Mouse (Mus musculus) hindbrain, embryonic 11.5 days (tissue): ENCODE measurements around the gene Cldn24. TPM values are rescaled to one million over a fixed set of nuclear protein-coding genes. Genes with fewer than 3 reads are reported as not detected.

ENCODE experiments used
- ATAC-seq: fragments of 200-750 bp; cut with Nextera tagmentation; 2 replicates; pipeline ENCODE4 v1.8.0; 2017; ENCODE audit warnings: mild to moderate bottlenecking, moderate TSS enrichment, moderate library complexity; ENCODE audit not compliant: low FRiP score
- DNase-seq: peaks from one replicate; pipeline ENCODE4 v3.0.0-alpha.2; 2015; ENCODE audit warnings: low spot score
- H3K27ac ChIP-seq: fragments of 300-500 bp; sonication (generic); 2 replicates; pipeline ENCODE4 v1.5.1; 2014; ENCODE audit warnings: mild to moderate bottlenecking, low read depth, low read length
- H3K27me3 ChIP-seq: fragments of 300-500 bp; sonication (generic); 2 replicates; pipeline ENCODE4 v1.6.1; 2014; ENCODE audit warnings: mild to moderate bottlenecking, low read length, moderate library complexity, mixed read lengths; ENCODE audit not compliant: control insufficient read depth, insufficient read depth
- H3K36me3 ChIP-seq: fragments of 300-500 bp; sonication (generic); 2 replicates; pipeline ENCODE4 v1.6.1; 2014; ENCODE audit warnings: mild to moderate bottlenecking, low read length, moderate library complexity, mixed read lengths; ENCODE audit not compliant: control insufficient read depth, insufficient read depth
- H3K4me1 ChIP-seq: fragments of 300-500 bp; sonication (generic); replicated peaks from 2 replicates; pipeline ENCODE4 v1.6.1; 2014; ENCODE audit warnings: low read length, mixed read lengths; ENCODE audit not compliant: control insufficient read depth, insufficient read depth
- H3K4me2 ChIP-seq: fragments of 300-500 bp; sonication (generic); replicated peaks from 2 replicates; pipeline ENCODE4 v1.6.1; 2014; ENCODE audit warnings: mild to moderate bottlenecking, low read depth, low read length
- H3K4me3 ChIP-seq: fragments of 300-500 bp; sonication (generic); 2 replicates; pipeline ENCODE4 v1.5.1; 2014; ENCODE audit warnings: low read depth, low read length
- H3K9ac ChIP-seq: fragments of 300-500 bp; sonication (generic); 2 replicates; pipeline ENCODE4 v1.6.1; 2014; ENCODE audit warnings: low read depth, low read length
- H3K9me3 ChIP-seq: fragments of 300-500 bp; sonication (generic); 2 replicates; pipeline ENCODE4 v1.6.1; 2016; ENCODE audit warnings: low read length; ENCODE audit not compliant: control insufficient read depth
- WGBS: fragments of 180-500 bp; shearing (Covaris S2); extraction: QIAGEN DNeasy Blood & Tissue Kit; methylation state at CpG from one replicate; pipeline ENCODE4 v1.1.7; 2014; 5-methylcytosine and 5-hydroxymethylcytosine counted together
- polyA plus RNA-seq: library from polyadenylated mRNA; unstranded; fragments of >200 nt; fragmentation: Nextera tagmentation; extraction: Ambion mirVana; gene quantifications from 2 replicates; pipeline ENCODE4 v1.2.1, GENCODE M21; 2014

Cldn24 gene
- polyA plus RNA-seq, 1 experiment from 2014 or later, result not detected

GRCm38 (mm10) chr8:47787705-47788104, 34.2 kb upstream of the Cldn24 start:
- Histone ChIP-seq H3K4me3 (no peak overlapping the region), H3K4me2 (no peak overlapping the region), H3K27ac (no peak overlapping the region), H3K4me1 (no peaks in the 10 kb centered on the region), H3K27me3 (no peaks in the 10 kb centered on the region), H3K36me3 (no peaks in the 10 kb centered on the region), H3K9me3 (no peaks in the 10 kb centered on the region), H3K9ac (no peak overlapping the region)
- 74% methylated on average over 10 of the region's 10 CpGs for WGBS
- no peak for DNase-seq
- ATAC-seq, result no peak

DNA sequence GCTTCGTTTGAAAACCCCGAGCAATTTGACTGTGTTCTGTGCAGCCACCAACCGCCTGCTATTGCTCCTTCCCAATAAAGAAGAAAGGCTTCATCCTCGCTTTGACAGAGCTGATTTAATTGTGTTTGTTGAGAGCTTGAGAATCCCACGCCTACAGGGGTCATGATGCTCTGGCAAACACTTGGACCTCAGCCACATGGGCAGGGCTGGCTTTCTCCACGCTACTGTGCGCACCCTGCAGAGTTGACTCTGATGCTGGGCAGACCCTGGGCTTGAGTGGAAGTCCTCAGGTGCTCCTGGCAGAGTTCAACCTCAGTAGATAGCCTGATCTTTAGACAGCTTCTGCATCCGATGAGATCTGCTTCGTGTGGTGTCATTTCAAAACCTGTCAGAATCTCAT, 30.0 kb upstream of the Cldn24 start:
- Histone ChIP-seq H3K9me3 (no peaks in the 10 kb centered on the region), H3K9ac (no peak overlapping the region), H3K4me1 (no peaks in the 10 kb centered on the region), H3K27ac (no peak overlapping the region), H3K4me2 (no peak overlapping the region), H3K27me3 (no peaks in the 10 kb centered on the region), H3K4me3 (no peak overlapping the region), H3K36me3 (no peaks in the 10 kb centered on the region)
- no peak for ATAC-seq
- 79% methylated on average over 9 of the region's 9 CpGs for WGBS
- DNase-seq, result no peak

DNA sequence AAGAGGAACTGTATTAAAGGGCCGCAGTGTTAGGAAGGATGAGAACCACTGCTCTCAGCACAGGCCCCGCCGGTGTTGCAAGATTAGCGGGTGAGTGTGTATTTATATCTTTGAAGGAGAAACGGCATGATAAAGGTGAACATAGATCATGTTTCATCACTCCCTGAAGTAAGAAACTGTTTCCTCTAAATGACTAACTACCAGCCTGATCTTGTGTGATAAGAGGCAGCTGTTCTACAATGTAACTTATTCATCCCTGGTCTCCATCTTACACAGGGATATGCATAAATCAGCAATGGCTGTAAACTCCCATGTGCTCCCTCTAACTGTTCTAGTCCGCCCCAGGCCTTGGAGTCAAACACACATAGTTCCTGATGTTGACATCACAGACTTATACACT, 22.5 kb upstream of the Cldn24 start:
- 78% methylated on average over 6 of the region's 6 CpGs for WGBS
- no peak overlapping the region for H3K4me2 ChIP-seq
- ATAC-seq, result no peak

DNA sequence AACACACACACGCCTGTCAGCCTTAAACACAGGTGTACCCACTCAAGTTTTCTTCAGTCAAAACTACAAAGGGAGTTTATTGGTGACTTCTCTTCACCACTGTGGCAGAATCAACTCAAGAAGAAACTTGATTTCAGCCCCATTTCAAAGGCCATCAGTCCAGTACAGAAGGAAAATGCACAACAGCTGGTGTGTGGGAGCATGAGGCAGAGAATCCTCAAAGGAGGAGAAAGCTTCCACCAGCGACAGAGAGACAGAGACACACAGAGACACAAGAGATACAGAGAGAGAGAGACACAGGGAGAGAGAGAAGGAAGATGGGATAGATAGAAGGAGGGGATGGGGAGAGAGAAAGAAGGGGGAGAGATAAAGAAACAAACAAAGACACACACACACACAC, 19.6 kb upstream of the Cldn24 start:
- Histone ChIP-seq H3K27ac (no peak overlapping the region), H3K9me3 (no peaks in the 10 kb centered on the region), H3K4me1 (no peaks in the 10 kb centered on the region), H3K4me3 (no peak overlapping the region), H3K36me3 (no peaks in the 10 kb centered on the region), H3K9ac (no peak overlapping the region), H3K27me3 (no peaks in the 10 kb centered on the region), H3K4me2 (no peak overlapping the region)
- DNase-seq (no peak), ATAC-seq (no peak)
- 79% methylated on average over 2 of the region's 2 CpGs for WGBS

More for the DNA sequence above, 22.5 kb upstream of the Cldn24 start:
- no peaks in the 10 kb centered on the region for H3K9me3 ChIP-seq
- no peaks in the 10 kb centered on the region for H3K36me3 ChIP-seq
- H3K27me3 ChIP-seq, result no peaks in the 10 kb centered on the region
- no peak overlapping the region for H3K9ac ChIP-seq
- H3K4me3 ChIP-seq, result no peak overlapping the region
- DNase-seq, result no peak
- no peak overlapping the region for H3K27ac ChIP-seq
- no peaks in the 10 kb centered on the region for H3K4me1 ChIP-seq

GRCm38 (mm10) chr8:47804262-47804661, 17.7 kb upstream of the Cldn24 start:
- H3K4me3 ChIP-seq, result no peak overlapping the region
- no peak overlapping the region for H3K4me2 ChIP-seq
- WGBS, result 92% methylated on average over 1 of the region's 1 CpGs
- ATAC-seq (no peak), DNase-seq (no peak)
- no peaks in the 10 kb centered on the region for H3K36me3 ChIP-seq
- H3K4me1 ChIP-seq, result no peaks in the 10 kb centered on the region
- H3K27ac ChIP-seq, result no peak overlapping the region
- no peak overlapping the region for H3K9ac ChIP-seq
- no peaks in the 10 kb centered on the region for H3K9me3 ChIP-seq
- H3K27me3 ChIP-seq, result no peaks in the 10 kb centered on the region

- Histone ChIP-seq H3K36me3 (no peaks in the 10 kb centered on the region), H3K9ac (no peak overlapping the region), H3K27ac (no peak overlapping the region), H3K4me3 (no peak overlapping the region), H3K27me3 (no peaks in the 10 kb centered on the region), H3K4me1 (no peaks in the 10 kb centered on the region), H3K9me3 (no peaks in the 10 kb centered on the region), H3K4me2 (no peak overlapping the region)
- no peak for DNase-seq
- ATAC-seq, result no peak
- WGBS, result 88% methylated on average over 14 of the region's 14 CpGs
Observed at GRCm38 (mm10) chr8:47809970-47810665, 11.8 kb upstream of the Cldn24 start.

- H3K4me1 ChIP-seq, result no peaks in the 10 kb centered on the region
- H3K27me3 ChIP-seq, result no peaks in the 10 kb centered on the region
- H3K36me3 ChIP-seq, result no peaks in the 10 kb centered on the region
- 78% methylated on average over 7 of the region's 7 CpGs for WGBS
- no peak for DNase-seq
- H3K4me2 ChIP-seq, result no peak overlapping the region
- ATAC-seq, result no peak
- no peaks in the 10 kb centered on the region for H3K9me3 ChIP-seq
- H3K9ac ChIP-seq, result no peak overlapping the region
- no peak overlapping the region for H3K27ac ChIP-seq
- no peak overlapping the region for H3K4me3 ChIP-seq
Observed at GRCm38 (mm10) chr8:47810666-47811015, 11.3 kb upstream of the Cldn24 start.

DNA sequence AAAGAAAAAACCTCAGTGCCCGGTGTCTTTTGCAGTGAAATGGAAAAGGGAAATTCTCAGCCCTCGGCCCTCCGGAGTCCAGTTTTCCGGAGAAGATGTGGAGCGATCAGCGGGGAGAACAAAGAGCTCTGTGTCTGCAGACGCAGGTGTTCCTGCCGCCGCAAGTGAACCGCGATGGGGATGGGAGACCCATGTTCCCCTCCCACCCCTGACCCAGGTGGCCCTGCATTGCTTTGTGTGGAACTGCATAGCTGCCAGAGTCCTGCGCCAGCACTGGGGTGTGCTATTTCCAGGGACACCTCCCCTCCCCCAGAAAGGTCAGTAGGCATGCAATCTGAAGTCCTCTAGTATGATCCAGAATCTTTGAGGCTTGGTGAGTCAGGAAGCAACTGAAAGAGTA, 10.7 kb upstream of the Cldn24 start:
- WGBS, result 71% methylated on average over 12 of the region's 12 CpGs
- Histone ChIP-seq H3K36me3 (no peaks in the 10 kb centered on the region), H3K4me3 (no peak overlapping the region), H3K27me3 (no peaks in the 10 kb centered on the region), H3K27ac (no peak overlapping the region), H3K4me1 (no peaks in the 10 kb centered on the region), H3K9ac (no peak overlapping the region), H3K9me3 (no peaks in the 10 kb centered on the region), H3K4me2 (no peak overlapping the region)
- ATAC-seq (no peak), DNase-seq (no peak)

DNA sequence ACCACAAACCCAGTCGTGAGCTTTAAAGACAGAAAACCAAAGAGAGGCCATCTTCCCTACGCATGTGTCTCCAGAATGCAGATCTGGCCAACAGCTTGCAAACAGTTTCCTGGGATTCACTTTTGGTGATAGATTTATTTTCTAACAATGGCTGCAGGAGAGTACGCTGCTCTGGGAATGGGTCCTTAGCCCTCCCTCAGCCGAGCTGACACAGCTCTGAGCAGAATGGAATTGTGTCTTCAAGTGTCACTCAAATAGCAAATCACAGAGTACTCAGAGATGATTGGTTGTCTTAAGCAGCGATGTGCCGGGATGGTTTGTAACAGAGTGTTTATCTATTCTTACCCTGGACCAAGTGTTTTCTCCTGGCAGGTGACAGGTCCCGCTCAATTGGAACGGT, 2.9 kb upstream of the Cldn24 start:
- ATAC-seq (no peak), DNase-seq (no peak)
- H3K27me3 ChIP-seq, result no peaks in the 10 kb centered on the region
- no peak overlapping the region for H3K4me2 ChIP-seq
- no peak overlapping the region for H3K9ac ChIP-seq
- no peak overlapping the region for H3K27ac ChIP-seq
- 90% methylated on average over 8 of the region's 8 CpGs for WGBS
- H3K4me1 ChIP-seq, result no peaks in the 10 kb centered on the region
- H3K4me3 ChIP-seq, result no peak overlapping the region
- no peaks in the 10 kb centered on the region for H3K9me3 ChIP-seq
- no peaks in the 10 kb centered on the region for H3K36me3 ChIP-seq
